Mouse (Mus musculus): Measurements from ENCODE around the gene Fbxo46. TPM values are rescaled to one million over a fixed set of nuclear protein-coding genes. Genes with fewer than 3 reads are reported as not detected.
"Not testable (repeated sequence)": the region's sequence is repeated elsewhere in the genome, so short reads cannot be mapped to it uniquely, and the experiment has no call there.

The Fbxo46 gene
- 10 to 100 TPM; 13.7 to 14.6 TPM for total RNA-seq (2021)
- long read RNA-seq, experiment 1, full-length matches to known transcripts = 10 of 14 reads
- long read RNA-seq, experiment 1, partial matches to known transcripts = 0 of 14 reads
- long read RNA-seq, experiment 1, other reads (novel, unspliced or antisense) = 4 of 14 reads
- long read RNA-seq, experiment 2, full-length matches to known transcripts = 15 of 21 reads
- long read RNA-seq, experiment 2, partial matches to known transcripts = 3 of 21 reads
- long read RNA-seq, experiment 2, other reads (novel, unspliced or antisense) = 3 of 21 reads

DNA sequence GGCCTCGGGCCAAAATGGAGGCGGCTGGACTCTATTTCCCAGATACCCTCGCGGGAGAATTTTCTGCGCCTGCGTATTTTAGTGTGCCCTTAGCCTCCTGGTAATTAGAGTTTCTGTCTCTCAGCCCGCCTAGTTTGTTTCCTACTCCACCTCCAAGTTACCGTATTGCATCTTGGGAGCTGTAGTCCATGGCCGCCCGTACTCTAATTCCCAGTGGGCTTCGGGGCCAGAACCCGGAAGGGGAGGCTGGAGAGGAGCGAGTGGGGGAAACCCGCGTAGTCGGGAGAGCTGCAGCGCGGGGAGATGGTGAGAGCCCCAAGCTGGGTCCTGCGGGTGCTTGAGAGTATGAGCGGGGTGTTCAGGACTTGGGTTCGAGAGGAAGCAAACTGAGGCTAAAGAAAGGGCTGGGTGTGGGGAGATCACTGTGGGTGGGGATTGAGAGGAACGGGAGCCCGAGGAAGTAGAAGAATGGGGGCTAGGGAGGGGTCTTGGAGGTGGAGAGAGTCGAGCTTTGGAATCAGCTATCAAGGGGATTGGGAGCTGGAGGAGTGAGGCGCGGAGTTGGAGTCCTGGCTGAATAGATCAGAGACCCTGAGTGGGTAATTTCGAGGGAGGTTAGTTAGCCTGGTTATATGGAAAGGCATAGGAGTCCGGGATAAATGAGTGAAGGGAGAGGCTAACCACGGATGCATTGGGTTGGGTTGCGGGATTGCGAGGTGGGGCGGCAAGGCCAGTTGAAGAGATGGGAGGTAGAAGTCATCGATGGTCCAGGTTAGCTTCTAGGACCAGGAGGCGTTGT lies at the start of gene Fbxo46:
Fbxo46 (plus strand) TSS at position 229 of the 799 bp plus-strand sequence.
- DNase-seq (ENCODE audit: low spot score in 2 of 2) = peak; percentile 67 to 84

DNA sequence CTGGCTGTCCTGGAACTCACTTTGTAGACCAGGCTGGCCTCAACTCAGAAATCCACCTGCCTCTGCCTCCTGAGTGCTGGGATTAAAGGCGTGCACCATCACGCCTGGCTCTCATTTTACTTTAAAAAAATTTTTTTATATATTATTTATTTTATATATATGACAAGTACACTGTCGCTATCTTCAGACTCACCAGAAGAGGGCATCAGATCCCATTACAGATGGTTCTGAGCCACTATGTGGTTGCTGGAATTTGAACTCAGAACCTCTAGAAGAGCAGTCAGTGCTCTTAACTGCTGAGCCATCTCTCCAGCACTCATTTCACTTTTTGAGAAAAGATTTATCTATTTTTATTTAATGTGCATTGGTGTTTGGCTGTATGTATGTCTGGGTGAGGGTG lies 48.6 kb upstream of the Fbxo46 start:
- not testable (repeated sequence) for DNase-seq (ENCODE audit: low spot score in 2 of 2)

DNA sequence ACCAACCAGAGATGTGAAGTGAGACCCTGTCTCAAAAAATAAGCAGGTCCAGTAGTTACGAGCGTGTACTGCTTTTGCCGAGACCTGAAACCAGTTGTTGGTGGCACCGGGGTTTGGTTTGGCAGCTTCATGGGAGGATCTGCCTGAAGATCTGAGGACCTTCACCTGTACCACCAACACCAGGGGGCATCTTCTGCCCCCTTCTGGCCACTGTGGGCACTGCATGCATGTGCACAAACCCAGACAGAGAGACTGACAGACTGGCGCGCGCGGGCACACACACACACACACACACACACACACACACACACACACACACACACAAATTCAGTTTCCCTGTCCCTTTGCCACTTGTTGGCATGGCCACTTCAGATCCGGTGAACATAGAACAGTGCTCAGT lies 46.2 kb upstream of the Fbxo46 start:
- no peak for DNase-seq (ENCODE audit: low spot score in 2 of 2)

DNA sequence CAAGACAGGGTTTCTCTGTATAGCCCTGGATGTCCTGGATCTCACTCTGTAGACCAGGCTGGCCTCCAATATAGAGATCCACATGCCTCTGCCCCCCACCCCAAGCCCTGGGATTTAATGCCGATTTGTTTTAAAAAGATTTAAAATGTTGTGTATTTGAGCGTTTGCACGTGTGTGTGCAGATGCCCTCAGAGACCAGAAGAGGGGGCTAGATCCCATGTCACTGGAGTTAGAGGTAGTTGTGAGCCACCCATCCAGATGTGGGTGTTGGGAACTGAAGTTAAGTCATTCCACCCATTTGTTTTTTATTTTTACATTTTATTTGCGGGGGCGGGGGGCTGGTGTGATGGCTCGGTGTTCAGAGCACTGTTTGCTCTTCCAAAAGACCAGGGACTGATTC lies 45.2 kb upstream of the Fbxo46 start:
- no peak for DNase-seq (ENCODE audit: low spot score in 2 of 2)

DNA sequence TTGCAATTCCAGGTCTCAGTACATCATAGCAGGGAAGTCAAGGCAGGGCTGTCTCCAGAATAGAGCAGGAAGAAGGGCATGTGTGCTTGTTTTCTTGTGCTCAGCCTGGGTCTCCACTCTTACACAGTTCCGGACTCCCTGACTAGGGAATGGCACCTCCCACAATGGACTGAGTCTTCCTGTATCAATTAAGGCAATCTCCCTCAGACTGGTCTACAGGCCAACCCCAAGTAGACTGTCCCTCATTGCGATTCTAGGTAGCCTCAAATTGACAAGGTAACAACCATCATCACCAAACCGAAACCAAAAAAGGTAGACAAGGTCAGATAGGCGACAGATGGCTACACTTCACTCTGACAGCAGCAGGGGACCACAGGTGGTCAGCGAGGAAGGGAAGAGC lies 44.4 kb upstream of the Fbxo46 start:
- DNase-seq (ENCODE audit: low spot score in 2 of 2) = no peak

DNA sequence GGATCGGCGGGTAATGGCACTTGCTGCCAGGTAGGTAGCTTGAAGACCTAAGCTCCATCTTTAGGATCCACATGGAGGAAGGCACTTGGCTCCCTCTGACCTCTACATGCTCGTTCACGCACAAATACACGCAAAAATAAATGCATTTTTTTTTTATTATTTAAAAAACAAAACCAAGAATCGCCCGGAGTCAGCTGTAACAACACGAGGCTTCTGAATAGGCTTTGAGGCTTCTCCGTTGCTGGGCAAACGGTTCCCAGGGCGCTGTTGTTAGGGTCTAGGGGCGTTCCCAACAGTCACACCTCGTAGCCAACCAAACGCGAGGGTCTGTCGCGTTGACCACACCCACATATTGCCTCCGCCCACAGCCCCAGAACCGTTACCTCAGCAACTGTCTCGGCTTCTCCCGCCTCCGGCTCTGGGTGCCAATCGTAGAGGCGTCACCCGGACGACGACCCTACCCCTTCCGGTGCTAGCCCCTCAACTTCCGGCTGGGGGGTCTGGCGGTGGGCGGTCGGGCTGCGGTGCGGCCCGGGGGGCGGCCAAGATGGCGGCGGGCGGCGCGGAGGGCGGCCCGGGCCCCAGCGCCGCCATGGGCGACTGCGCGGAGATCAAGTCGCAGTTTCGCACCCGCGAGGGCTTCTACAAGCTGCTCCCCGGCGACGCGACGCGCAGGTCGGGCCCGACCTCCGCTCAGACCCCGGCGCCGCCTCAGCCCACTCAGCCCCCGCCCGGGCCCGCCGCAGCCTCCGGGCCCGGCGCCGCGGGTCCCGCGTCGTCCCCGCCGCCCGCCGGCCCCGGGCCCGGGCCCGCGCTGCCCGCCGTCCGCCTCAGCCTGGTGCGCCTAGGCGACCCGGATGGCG lies 43.7 kb upstream of the Fbxo46 start, which contains the start of gene Dmwd:
Dmwd (plus strand) TSS at position 505 of the 863 bp plus-strand sequence.
- peak; percentile 83 to 87 for DNase-seq (ENCODE audit: low spot score in 2 of 2)

DNA sequence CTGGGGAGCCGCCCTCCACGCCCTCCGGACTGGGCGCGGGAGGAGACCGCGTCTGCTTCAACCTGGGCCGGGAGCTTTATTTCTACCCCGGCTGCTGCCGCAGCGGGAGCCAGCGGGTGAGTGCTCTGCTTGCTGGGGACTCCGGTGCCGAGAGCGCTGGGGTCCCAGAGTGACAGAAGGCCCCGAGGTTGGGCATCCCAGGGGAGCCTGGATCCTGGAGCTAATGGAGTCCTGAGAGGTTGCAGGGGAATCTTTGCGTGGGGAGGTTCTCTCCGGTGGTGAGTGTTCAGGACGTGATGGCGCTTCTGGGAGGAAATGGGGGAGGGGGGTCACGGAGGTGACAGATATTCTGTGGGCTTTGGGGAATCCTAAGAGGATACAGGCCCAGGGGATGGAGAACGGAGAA lies 43.1 kb upstream of the Fbxo46 start:
- no peak for DNase-seq (ENCODE audit: low spot score in 2 of 2)

DNA sequence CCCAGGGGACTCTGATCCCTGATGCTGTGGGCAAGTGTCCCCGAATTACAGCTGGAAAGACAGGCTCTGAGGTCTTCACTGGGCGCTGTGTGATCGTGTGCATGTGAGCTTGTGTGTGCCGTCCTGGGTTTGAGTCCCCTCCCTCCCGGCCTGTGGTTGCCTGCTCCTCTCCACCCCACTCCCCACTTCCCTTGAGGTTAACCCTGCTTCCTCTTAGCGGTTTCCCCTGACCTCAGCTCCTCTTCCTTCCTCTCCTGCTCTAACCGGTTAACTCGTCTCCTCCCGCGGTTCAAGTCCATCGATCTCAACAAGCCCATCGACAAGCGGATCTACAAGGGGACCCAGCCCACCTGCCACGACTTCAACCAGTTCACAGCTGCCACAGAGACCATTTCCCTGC lies 41.9 kb upstream of the Fbxo46 start:
- no peak for DNase-seq (ENCODE audit: low spot score in 2 of 2)

DNA sequence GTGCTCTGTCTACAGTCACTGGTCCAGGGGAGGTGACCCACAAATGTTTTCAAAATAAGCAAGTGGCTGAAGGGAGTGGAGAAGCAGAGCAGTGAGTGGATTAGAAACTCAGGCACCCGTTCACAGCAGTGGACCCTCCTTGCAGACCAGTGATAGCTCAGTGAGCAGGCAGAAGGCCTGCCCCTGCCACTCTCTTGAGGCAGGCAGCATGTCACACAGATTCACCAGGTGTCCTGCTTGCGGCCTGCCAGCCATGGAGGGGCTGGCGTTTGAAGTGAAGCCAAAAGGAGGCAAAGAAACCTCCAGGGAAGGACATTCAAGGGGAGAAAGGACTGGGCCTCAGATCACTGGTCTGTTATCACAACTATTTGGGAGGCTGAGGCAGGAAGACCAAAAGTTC lies 40.9 kb upstream of the Fbxo46 start:
- DNase-seq (ENCODE audit: low spot score in 2 of 2) = no peak

DNA sequence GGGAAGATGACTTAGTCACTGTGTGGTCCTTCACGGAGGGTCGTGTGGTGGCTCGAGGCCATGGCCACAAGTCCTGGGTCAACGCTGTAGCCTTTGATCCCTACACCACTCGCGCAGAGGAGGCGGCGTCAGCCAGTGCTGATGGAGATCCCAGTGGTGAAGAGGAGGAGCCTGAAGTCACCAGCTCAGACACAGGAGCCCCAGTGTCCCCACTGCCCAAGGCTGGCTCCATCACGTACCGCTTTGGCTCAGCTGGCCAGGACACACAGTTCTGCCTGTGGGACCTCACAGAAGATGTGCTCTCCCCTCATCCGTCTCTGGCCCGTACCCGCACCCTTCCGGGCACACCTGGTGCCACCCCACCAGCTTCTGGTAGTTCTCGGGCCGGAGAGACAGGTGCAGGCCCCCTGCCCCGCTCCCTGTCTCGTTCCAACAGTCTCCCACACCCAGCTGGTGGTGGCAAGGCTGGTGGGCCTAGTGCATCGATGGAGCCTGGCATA lies 39.2 kb upstream of the Fbxo46 start:
- DNase-seq (ENCODE audit: low spot score in 2 of 2) = no peak

DNA sequence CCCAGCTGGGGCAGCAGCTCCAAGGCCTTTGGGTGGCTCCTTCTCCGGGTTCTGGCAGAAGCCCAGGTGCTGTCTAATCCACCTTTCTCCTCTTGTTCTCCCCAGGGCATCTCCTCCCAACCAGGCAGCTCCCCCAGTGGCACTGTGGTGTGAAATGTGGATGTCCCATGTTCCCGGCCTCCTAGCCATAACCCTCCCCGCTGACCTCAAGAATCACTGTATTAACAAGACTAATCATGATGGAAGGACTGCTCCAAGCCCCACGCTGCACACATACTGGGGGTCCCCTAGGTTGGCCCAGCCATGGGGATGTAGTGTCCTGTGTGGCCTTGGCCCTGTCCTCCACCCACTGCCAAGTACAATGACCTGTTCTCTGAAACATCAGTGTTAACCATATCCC lies 37.5 kb upstream of the Fbxo46 start:
- DNase-seq (ENCODE audit: low spot score in 2 of 2) = no peak

DNA sequence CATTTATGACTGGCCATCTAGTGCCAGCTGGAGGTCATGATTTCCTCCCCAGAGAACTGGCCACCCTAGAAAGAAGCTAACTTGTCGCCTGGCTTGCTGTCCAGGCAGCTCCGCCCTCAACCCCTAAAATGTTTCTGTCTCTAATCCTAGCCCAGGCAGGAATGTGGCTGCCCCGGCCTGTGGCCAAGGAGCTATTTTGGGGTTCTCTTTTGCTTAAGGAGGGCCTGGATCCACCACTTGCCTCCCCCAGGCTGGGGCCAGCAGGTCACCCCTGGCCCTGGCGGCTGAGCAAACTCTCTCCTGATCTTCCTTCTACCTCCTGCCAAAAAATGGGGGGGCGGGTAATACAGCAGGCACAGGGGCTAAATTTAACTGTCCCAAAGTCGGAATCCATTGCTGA lies 36.6 kb upstream of the Fbxo46 start:
- DNase-seq (ENCODE audit: low spot score in 2 of 2) = no peak

DNA sequence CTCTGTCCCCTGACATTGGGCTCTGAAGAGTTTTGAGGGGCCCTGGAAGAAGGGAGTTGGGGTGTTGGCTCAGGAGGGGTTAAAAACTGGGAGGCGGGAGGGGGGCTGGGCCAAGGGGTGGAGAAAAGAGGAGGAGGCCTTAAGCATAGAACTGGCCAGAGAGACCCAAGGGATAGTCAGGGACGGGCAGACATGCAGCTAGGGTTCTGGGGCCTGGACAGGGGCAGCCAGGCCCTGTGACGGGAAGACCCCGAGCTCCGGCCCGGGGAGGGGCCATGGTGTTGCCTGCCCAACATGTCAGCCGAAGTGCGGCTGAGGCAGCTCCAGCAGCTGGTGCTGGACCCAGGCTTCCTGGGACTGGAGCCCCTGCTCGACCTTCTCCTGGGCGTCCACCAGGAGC lies 36.0 kb upstream of the Fbxo46 start, which contains the start of gene Dmpk:
Dmpk (plus strand) TSS at position 149 of the 400 bp plus-strand sequence.
- no peak for DNase-seq (ENCODE audit: low spot score in 2 of 2)

DNA sequence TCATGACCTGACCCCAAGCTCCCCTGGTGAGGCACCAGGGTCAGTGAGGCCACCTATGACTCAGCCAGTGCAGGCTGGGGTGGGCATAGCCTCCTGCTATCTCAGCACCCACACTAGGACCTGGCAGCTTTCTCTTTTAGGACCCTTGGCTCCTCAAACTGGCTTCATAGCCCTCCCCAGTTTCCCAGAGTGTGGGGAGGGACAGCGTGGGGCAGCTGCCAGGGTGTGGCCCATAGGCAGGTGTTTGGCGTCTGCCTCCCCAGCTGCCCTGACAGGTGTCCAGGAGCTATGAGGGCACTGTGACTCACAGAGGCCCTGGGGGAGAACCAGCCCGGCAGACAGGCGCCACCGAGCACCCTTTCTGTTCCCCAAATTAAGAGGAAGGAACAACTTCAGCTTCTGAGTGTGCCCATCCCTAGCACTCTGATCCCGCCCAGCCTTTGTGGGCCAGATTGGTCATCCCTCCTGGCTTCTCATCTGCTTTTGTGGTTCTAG lies 35.3 kb upstream of the Fbxo46 start:
- DNase-seq (ENCODE audit: low spot score in 2 of 2) = no peak

DNA sequence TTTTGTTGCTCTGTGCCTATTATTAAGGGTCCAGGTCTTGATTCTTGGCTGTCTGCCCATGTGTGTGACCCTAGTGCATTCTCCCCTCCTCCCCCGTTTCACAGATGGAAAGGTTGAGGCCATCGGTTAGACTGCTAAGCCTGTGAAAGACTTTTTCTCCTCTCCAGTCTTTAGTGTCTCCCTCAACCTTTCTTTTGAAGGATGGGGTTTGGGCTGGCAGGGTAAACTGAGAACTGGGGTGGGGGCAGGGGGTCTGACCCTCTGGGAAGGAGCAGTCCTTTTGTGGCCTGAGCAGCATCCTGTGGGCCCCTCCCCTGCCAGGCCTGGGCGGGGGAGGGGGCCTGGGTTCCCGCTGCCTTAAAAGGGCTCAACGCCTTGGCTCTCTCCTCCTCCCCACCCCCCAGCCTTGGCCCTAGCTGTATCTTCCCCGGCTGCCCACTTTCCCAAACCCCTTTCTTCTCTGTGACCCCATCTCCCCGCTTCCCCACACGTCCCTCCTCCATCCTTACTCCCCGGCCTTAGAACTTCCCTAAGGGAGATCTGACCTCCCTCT lies 34.7 kb upstream of the Fbxo46 start:
- no peak for DNase-seq (ENCODE audit: low spot score in 2 of 2)

DNA sequence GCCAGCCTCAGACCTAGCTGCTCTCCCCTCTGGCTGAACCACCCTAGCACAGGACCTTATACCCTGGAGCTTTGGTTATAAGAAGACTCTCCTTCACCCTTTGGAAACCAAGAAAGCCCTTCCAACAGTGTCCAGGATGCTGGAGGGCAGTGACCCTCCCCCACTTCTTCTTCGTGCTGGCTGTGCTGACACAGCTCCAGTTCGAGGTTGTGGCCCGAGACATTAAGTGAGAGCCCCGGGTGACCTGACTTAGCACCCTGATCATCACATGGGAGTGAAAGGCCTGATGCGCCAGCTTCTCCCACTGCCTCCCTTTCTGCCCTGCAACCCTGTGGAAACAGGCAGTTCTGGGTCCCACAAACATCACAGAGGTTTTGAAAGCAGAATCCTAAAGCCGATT lies 34.2 kb upstream of the Fbxo46 start:
- no peak for DNase-seq (ENCODE audit: low spot score in 2 of 2)

DNA sequence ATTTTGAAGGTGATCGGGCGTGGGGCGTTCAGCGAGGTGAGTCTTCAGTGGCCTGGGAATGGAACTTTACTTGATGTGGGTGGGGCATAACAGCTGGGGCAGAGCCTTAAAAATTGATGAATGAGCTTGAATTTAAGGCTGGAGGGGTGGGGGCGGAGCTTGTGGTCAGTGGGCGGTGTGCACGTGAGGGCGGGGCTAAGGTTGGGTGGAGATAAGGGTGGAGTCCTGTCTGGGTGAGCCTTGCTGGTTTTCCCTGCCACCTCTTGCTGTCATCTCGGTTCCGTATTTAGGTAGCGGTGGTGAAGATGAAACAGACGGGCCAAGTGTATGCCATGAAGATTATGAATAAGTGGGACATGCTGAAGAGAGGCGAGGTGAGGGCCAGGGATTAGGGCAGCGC lies 33.6 kb upstream of the Fbxo46 start:
- DNase-seq (ENCODE audit: low spot score in 2 of 2) = peak in 1 of 2 experiments; percentile 53

DNA sequence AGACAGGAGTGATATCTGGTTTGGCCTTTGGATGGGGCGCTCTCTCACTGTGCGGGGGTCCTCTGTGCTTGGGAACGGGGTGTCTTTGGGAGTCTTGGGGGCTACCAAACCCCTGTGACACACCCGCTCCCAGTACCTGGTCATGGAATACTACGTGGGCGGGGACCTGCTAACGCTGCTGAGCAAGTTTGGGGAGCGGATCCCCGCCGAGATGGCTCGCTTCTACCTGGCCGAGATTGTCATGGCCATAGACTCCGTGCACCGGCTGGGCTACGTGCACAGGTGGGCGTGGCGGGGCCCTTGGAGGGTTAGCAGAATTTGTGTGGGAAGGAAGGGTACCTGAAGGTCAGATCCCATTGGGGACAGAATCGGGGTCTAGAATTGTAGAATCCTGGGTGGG lies 32.9 kb upstream of the Fbxo46 start:
- no peak for DNase-seq (ENCODE audit: low spot score in 2 of 2)

DNA sequence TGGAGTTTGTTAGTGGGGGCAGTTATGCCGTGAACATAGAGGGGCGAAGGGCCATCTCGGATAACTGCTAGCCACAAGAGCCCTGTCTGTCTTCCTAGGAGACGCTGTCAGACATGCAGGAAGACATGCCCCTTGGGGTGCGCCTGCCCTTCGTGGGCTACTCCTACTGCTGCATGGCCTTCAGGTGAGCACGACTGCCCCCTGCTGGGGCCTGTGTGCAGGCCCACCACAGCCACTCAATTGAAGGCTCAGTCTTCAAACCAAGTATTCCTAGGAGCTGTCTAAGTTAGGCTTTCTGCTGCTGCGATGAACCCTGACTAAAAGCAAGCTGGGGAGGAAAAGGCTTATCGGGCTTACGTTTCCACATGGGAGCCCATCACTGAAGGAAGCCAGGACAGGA lies 30.8 kb upstream of the Fbxo46 start:
- peak in 1 of 2 experiments; percentile 55 for DNase-seq (ENCODE audit: low spot score in 2 of 2)

DNA sequence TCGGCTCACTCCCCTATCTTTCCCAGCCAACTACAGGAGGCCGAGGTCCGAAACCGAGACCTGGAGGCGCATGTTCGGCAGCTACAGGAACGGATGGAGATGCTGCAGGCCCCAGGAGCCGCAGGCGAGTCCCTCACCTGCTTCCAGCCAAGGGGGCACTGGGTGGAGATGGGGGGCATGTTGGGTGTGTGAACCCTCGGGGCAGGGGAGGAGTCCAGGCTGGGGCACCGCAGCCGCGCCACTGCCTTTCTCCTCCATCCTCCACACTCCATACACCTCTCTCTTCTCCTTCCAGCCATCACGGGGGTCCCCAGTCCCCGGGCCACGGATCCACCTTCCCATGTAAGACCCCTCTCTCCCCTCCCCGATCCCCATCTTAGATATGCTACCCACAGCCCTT lies 27.7 kb upstream of the Fbxo46 start:
- DNase-seq (ENCODE audit: low spot score in 2 of 2) = no peak
